25 mouse cellular contexts compared by ENCODE assay signal in genomic region chr10:8693561-8693960, GRCm38 (mm10).
"Had no signal": no experiment of that assay in that cellular context is flagged by ENCODE, and none has a peak within 500 bp of the region (broad histone marks: within the 10 kb centered on the region; RNA-seq: fewer than 3 reads in every experiment).

No protein-coding gene starts in this region.

- H3K27ac ChIP-seq: heart, embryonic 10.5 days; hindbrain, embryonic 10.5 days; hindbrain, embryonic 12.5 days; hindbrain, embryonic 14.5 days; layer of hippocampus, adult 2 months; left cerebral cortex, adult 2 months; limb, embryonic 10.5 days; limb, embryonic 12.5 days; liver, embryonic 13.5 days had no signal

- H3K9me3 ChIP-seq: heart, embryonic 10.5 days; heart, embryonic 12.5 days; hindbrain, embryonic 12.5 days; limb, embryonic 10.5 days; limb, embryonic 12.5 days; liver, embryonic 13.5 days had no signal

- H3K4me3 ChIP-seq: heart, embryonic 10.5 days; heart, embryonic 12.5 days; hindbrain, embryonic 10.5 days; hindbrain, embryonic 12.5 days; layer of hippocampus, adult 2 months; left cerebral cortex, adult 2 months; limb, embryonic 10.5 days; limb, embryonic 12.5 days; liver, embryonic 13.5 days had no signal

- ATAC-seq: hindbrain, embryonic 16.5 days; inflammation-experienced regulatory T-cells, adult 6 months; intestine, postnatal 0 days had no signal

- H3K9ac ChIP-seq: heart, embryonic 12.5 days; hindbrain, embryonic 12.5 days; hindbrain, embryonic 14.5 days; limb, embryonic 12.5 days; liver, embryonic 13.5 days had no signal

- DNase-seq: gastrocnemius, postnatal 10 days; gastrocnemius, postnatal 25 days; heart, adult 18-20 months; heart, postnatal 10 days; heart, postnatal 4 days; kidney, adult 18-20 months; kidney, adult 8-10 months; kidney, postnatal 10 days; kidney, postnatal 25 days; kidney, postnatal 4 days; liver; liver, embryonic 13.5 days had no signal

- H3K4me2 ChIP-seq: heart, embryonic 12.5 days; hindbrain, embryonic 12.5 days; hindbrain, embryonic 14.5 days; limb, embryonic 12.5 days; liver, embryonic 11.5 days; liver, embryonic 13.5 days had no signal

- H3K27me3 ChIP-seq: heart, embryonic 12.5 days; hindbrain, embryonic 12.5 days; limb, embryonic 12.5 days; liver, embryonic 13.5 days had no signal

- H3K36me3 ChIP-seq: heart, embryonic 10.5 days; heart, embryonic 12.5 days; hindbrain, embryonic 10.5 days; hindbrain, embryonic 12.5 days; limb, embryonic 10.5 days; limb, embryonic 12.5 days; liver, embryonic 13.5 days had no signal

- H3K4me1 ChIP-seq: heart, embryonic 10.5 days; heart, embryonic 12.5 days; hindbrain, embryonic 12.5 days; limb, embryonic 10.5 days; limb, embryonic 12.5 days; liver, embryonic 13.5 days had no signal
